Mouse (Mus musculus) liver, embryonic 14.5 days (tissue): Measurements from ENCODE around the gene Upk3bl.

ENCODE experiments used
- CTCF ChIP-seq: IDR thresholded peaks from 2 replicates; pipeline ENCODE4 v1.5.1; 2016; ENCODE audit warnings: antibody characterized with exemption, low read depth, control low read depth
- EP300 ChIP-seq: IDR thresholded peaks from 2 replicates; pipeline ENCODE4 v1.6.1; 2016; ENCODE audit warnings: antibody characterized with exemption, low read depth

DNA sequence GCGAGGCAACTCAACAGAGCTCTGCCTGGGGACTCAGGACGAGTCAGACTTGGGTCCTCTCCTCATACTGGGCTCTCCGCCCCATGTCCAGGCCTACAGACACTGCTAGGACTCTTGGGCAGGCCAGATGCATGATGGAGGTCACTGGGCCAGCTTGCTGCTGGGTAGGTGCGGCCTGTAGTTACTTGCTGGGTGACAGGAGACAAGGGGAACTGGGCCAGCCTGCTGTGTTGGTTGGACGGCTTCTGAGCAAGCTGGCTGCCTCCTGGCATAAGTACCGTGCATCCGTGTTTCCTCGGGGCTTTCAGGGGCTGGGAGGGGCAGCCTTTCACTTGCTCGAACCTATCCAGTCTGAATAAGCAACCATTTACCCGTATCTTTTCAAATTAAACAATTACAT, 38.7 kb upstream of the Upk3bl start:
- TF ChIP-seq EP300 (no peak), CTCF (no peak)
